Mouse (Mus musculus) stomach, postnatal 0 days (tissue): Measurements from ENCODE around the gene Klhdc7b.

Experiments used
- CTCF ChIP-seq: IDR thresholded peaks from 2 replicates; pipeline ENCODE4 v1.5.1; 2016; ENCODE audit warnings: antibody characterized with exemption, low read depth, mild to moderate bottlenecking, moderate library complexity
- EP300 ChIP-seq: optimal IDR thresholded peaks from 2 replicates; pipeline ENCODE3; 2016; ENCODE audit warnings: antibody characterized with exemption

DNA sequence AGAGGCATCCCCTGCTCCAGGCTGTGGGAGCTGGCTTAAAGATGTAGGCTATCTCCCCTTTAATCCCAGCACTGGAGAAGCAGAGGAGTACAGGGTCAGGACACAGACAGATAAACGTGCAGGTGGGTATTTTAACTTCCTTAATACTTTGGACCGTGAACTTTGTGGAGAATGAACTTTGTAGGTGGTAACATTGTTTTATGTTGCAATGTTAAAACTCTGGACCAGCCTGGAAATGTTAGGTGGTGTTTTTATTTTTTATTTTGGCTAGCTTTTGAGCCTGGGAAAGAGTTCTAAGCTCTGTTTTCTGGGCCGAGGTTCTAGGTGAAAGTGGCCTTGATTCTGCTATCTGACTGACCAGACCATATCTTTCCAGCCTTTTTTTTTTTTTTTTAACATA, 46.6 kb downstream of the Klhdc7b start:
- no peak for TF ChIP-seq CTCF
- TF ChIP-seq EP300: no peak
